Mouse (Mus musculus) Patski (cell line): Measurements from ENCODE around the gene Msantd1. TPM values are rescaled to one million over a fixed set of nuclear protein-coding genes. Genes with fewer than 3 reads are reported as not detected.

Source experiments
- ATAC-seq: fragments of 100-300 bp; one replicate; pipeline ENCODE4 v1.8.0; 2021
- CTCF ChIA-PET: fragments of 350-600 bp; sonication (Branson Sonifier 250); formaldehyde crosslinking; loops from one replicate; lab custom pipeline; 2022; ENCODE audit warnings: inconsistent platforms; lab: Charles Lee
- POLR2A ChIA-PET: fragments of 350-600 bp; sonication (Branson Sonifier 250); formaldehyde crosslinking; loops from one replicate; lab custom pipeline; 2022; ENCODE audit warnings: antibody characterized with exemption, inconsistent platforms; lab: Charles Lee
- DNase-seq: peaks from one replicate; pipeline ENCODE4 v3.0.0-alpha.2; 2011; ENCODE audit warnings: low read depth, low spot score
- H3K27me3 ChIP-seq: fragments of 371-371 bp; one replicate; pipeline ENCODE4 v1.5.1; 2021
- CTCF ChIP-seq: fragments of 100-300 bp; IDR thresholded peaks from one replicate; pipeline ENCODE4 v1.5.1; 2021
- in situ Hi-C: fragments of 300-500 bp; cut with MboI; formaldehyde crosslinking; loops from 3 replicates; pipeline ENCODE4 v1.11.1; 2018; ENCODE audit warnings: low pct_unique_long_range_greater_than_20kb, mixed read lengths
- polyA plus RNA-seq: library from polyadenylated mRNA; unstranded; gene quantifications from one replicate; pipeline ENCODE4 v1.2.3, GENCODE M21; 2021

Msantd1 gene
- polyA plus RNA-seq, 1 experiment from 2014 or later, result 1.8 TPM

DNA sequence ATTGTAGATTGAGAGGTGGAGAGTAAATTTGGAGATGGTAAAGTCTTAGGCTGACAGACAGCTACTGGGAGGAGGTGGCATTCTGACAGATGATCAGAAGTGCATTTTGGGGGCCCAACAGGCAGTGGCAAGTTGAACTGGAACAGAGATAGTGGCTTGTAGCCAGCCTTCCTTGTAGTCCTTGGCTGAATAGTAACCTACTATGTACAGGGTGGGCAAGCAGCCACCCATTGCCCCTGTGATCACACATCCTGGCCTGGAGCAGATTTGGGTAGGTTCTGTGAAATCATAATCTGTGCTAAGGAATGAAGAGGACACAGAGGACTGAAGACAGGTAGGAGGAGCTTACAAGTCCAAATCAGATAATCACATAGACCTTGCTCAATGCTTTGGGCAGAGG, 3.4 kb upstream of the Msantd1 start:
- in situ Hi-C loops, result no loop called here
- ATAC-seq (no peak), DNase-seq (no peak)
- CTCF ChIA-PET, result interaction anchor here (1.6 to 3.3 kb wide), 2 partner anchors 11 to 19 kb away, joined by 6 to 11 read pairs; no protein-coding TSS in a partner anchor
- TF ChIP-seq CTCF, result no peak
- H3K27me3 ChIP-seq, result no peaks in the 10 kb centered on the region
- POLR2A ChIA-PET, result interaction anchor here (1.5 kb wide), 1 partner anchor 10 kb away, joined by 5 read pairs; no protein-coding TSS in a partner anchor

DNA sequence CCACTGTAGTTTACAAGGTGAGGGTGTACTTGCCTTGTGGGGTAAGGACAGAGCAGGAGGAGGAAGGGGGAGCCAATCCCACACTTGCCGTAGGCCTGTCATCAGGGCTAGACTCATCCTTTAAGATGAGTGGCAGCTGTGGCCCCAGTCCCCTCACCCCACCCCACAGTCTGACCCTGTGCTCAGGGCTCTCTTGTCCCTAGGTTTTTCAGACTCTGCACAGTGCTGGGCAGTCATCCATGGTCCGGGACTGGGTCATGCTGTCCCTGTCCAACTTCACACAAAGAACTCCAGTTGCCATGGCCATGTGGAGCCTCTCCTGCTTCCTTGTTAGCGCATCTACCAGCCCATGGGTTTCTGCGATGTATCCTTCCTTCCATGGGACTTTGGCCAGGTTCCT, 582 bp upstream of the Msantd1 start:
- no peak for ATAC-seq
- ChIA-PET CTCF (no interaction called here), POLR2A (no interaction called here)
- in situ Hi-C loops, result no loop called here
- TF ChIP-seq CTCF, result no peak
- no peak for DNase-seq
- no peaks in the 10 kb centered on the region for H3K27me3 ChIP-seq

DNA sequence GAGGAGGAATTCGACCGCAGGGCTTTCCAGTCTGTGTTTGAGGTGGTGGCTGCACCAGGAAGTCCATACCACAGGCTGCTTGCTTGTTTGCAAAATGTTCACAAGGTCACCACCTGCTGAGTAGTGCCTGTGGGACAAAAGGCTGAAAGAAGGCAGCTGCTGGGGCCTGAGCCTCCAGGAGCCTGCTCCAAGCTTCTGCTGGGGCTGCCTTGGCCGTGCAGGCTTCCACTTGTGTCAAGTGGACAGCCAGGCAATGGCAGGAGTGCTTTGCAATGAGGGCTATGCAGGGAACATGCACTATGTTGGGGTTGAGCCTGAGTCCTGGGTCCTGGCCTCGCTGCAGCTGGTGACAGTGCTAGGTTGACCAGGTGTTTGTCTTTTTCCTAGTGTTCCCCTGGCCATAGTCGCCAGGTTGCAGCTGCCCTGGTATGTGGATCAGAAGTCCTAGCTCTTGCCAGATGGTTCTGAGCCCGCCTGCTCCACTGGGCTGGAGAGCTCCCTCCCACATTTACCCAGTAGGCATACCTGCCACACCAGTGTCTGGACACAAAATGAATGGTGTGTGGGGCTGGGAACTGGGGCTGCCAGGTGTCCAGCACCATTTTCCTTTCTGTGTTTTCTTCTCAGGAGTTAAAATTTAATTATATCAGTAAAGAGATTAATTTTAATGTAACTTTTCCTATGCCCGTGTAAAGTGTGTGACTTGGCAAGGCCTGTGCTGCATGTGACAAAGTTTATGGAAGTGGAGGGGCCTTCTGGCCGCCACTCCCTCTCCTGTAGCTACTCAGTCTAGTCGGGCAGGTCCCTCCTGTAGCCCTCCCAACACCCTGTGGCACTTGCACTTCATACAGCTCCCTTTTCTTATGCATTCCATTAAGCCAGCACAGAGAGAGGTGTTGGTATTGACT, 1.2 kb downstream of the Msantd1 start:
- no peak for TF ChIP-seq CTCF
- CTCF ChIA-PET, result no interaction called here
- no peaks in the 10 kb centered on the region for H3K27me3 ChIP-seq
- in situ Hi-C loops, result no loop called here
- no peak for DNase-seq
- POLR2A ChIA-PET, result no interaction called here
- ATAC-seq, result no peak

DNA sequence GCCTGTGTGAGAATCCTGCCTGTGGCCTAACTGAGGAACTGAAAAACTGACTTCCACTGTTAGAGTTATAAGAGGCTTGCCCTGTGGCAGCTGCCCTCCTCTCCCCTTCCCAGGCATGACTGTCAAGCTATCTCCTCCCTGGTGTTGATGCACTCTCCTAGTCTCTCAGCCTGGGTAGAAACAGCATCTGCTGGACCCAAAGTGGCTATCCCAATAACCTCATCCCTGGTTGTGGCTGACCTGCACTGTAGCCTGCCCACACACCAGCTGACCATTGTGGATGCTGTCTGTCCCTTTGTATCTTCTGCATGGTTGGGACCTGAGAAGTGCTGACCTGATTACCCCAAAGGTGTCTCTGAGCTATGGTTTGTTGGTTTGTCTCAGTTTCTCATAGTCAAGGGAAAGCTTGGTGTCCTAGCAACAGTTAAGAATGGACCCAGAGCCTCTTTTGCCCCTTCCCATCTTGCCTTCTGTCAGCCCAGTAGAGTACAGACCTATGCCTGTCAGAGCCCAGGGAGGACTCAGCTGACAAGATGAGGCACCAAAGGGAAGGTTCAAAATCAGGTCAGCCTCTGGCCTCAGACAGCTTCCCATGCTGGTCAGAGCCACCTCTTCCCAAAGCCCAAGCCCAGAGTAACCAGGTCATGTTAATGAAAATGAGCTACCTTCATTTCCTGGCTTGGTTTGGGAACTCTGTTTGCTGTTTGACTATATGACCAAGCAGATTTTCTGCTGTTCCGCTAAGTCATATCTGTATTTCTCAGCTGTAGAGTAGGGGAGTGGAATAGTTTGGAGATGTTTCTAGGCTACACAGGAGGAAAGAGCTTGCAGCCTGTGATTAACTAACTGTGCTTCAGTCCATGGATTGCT, 2.1 kb downstream of the Msantd1 start:
- ChIA-PET CTCF (interaction anchor here (0.9 to 2.1 kb wide), 3 partner anchors 15 to 63 kb away, joined by 3 to 7 read pairs (median 4); no protein-coding TSS in a partner anchor), POLR2A (interaction anchor here (1.2 kb wide), 1 partner anchor 10 kb away, joined by 3 read pairs; no protein-coding TSS in a partner anchor)
- H3K27me3 ChIP-seq, result no peaks in the 10 kb centered on the region
- no peak for TF ChIP-seq CTCF
- in situ Hi-C loops, result no loop called here
- ATAC-seq (no peak), DNase-seq (no peak)

DNA sequence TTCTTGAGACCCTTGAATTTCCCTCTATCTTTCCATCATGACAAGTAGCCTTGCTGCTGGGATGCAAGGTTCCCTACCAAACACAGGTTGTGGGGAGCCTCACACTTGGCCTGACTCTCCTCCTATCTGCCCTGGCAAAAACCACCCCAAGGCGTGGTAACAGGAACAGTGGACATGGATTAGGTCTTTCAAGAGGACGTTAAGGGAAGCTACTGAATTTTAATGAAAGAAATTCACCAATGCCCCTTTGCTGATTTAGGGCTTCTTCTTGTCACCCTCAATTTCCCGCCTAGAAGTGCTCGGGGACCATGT, 2.6 kb downstream of the Msantd1 start:
- ChIA-PET POLR2A (interaction anchor here (1.2 kb wide), 1 partner anchor 10 kb away, joined by 3 read pairs; no protein-coding TSS in a partner anchor), CTCF (interaction anchor here (0.9 to 2.1 kb wide), 3 partner anchors 15 to 62 kb away, joined by 3 to 7 read pairs (median 4); no protein-coding TSS in a partner anchor)
- no peak for TF ChIP-seq CTCF
- ATAC-seq (no peak), DNase-seq (no peak)
- in situ Hi-C loops, result no loop called here
- no peaks in the 10 kb centered on the region for H3K27me3 ChIP-seq

DNA sequence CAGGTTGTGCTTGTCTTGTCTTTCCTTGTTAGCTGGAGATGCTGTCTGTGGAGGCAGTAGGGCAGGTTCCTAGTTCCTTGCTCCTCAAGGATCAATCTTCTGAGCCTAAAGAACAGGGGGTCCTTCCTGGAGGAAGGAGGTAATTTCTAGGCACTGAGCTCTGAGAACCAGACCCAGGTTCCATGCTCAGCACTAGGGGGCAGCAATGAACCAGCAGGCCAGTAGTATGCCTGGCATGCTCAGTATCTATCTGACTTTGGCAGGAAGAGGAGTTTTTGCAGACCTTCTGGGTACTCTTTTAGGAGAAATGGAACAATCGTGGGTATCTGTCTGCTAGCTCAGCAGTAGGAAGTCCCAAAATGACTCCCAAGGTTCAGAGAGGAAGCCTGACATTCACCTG, 8.0 kb downstream of the Msantd1 start:
- no peak for TF ChIP-seq CTCF
- POLR2A ChIA-PET, result interaction anchor here (1.6 kb wide), 1 partner anchor 70 kb away, joined by 3 read pairs; no protein-coding TSS in a partner anchor
- DNase-seq (no peak), ATAC-seq (no peak)
- CTCF ChIA-PET, result interaction anchor here (0.7 to 3.2 kb wide), 27 partner anchors 9 to 132 kb away, joined by 3 to 14 read pairs (median 4); partner anchors contain the start of gene Hgfac
- in situ Hi-C loops, result loop anchor here (5.0 kb wide), 1 partner anchor 126 kb away; the partner anchor contains the start of gene Hgfac
- no peaks in the 10 kb centered on the region for H3K27me3 ChIP-seq

DNA sequence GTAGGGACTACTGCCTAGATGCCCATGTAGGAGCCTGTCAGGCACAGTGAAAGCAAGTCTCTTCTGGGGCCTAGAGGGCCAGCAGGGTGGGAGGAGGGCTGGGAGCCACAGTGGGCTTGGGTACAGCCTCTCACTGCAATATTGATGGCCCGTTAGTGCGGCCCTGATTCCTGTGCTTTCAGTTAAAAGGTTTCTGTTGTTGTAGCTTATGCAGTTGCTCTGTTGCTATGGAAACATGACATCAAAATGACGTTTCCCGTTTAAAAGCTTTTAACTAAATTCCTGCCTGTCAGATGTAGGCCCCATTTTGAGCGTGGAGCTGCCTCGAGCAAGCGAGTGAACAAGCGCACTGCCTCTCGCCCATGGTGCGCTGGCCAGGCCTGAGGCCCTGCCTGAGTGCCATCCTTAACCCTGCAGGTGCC, 9.4 kb downstream of the Msantd1 start:
- ChIA-PET CTCF (interaction anchor here (1.0 to 2.7 kb wide), 2 partner anchors 15 to 124 kb away, joined by 3 to 14 read pairs; partner anchors contain the start of gene Hgfac), POLR2A (interaction anchor here (1.6 kb wide), 1 partner anchor 69 kb away, joined by 3 read pairs; no protein-coding TSS in a partner anchor)
- TF ChIP-seq CTCF, result no peak
- no peak for ATAC-seq
- in situ Hi-C loops, result loop anchor here (5.0 kb wide), 1 partner anchor 125 kb away; the partner anchor contains the start of gene Hgfac
- H3K27me3 ChIP-seq, result no peaks in the 10 kb centered on the region
- no peak for DNase-seq

DNA sequence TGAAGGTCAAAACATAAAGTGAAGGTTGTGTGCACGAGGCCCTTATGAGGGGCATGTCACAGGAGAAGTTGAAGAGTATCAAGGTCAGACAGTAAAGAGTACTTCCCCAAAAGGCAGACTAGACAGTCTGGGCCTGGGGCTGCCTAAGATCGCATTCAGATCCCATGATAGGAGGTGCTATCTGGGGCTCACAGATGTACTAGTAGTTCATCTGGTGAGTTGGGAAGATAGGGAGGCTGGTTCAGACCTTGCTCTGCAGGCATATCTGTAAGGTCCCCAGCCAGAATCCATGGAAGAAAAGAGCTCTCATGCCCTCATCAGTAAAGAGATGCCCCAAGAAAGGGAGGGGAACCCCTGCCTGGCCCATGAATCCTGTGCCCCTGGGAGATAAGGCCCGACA, 11.0 kb downstream of the Msantd1 start:
- ATAC-seq (no peak), DNase-seq (no peak)
- ChIA-PET CTCF (interaction anchor here (1.1 to 1.4 kb wide), 2 partner anchors 13 to 171 kb away, joined by 3 read pairs; no protein-coding TSS in a partner anchor), POLR2A (no interaction called here)
- in situ Hi-C loops, result loop anchor here (5.0 kb wide), 1 partner anchor 124 kb away; the partner anchor contains the start of gene Hgfac
- no peaks in the 10 kb centered on the region for H3K27me3 ChIP-seq
- no peak for TF ChIP-seq CTCF

DNA sequence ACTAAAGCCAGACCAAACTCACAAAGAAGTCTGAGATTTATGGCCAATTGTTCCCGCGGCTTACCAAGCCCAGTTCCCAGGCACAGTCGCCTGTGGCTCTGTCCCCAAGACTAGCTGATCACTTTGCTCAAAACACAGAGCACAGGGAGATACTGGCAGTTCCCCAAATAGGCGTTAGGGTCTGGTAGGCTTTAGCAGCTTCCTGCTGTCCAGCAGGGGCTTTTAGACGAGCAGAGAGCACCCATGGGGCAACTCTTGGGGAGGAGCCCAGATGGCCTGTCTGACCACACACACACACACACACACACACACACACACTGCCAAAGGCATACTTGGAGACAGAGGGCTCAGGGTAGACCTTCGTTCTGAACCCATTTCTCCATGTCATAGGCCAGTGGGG, 14.7 kb downstream of the Msantd1 start:
- POLR2A ChIA-PET, result no interaction called here
- in situ Hi-C loops, result no loop called here
- ATAC-seq (no peak), DNase-seq (no peak)
- CTCF ChIA-PET, result interaction anchor here (0.7 kb wide), 1 partner anchor 69 kb away, joined by 3 read pairs; no protein-coding TSS in a partner anchor
- no peaks in the 10 kb centered on the region for H3K27me3 ChIP-seq
- no peak for TF ChIP-seq CTCF

DNA sequence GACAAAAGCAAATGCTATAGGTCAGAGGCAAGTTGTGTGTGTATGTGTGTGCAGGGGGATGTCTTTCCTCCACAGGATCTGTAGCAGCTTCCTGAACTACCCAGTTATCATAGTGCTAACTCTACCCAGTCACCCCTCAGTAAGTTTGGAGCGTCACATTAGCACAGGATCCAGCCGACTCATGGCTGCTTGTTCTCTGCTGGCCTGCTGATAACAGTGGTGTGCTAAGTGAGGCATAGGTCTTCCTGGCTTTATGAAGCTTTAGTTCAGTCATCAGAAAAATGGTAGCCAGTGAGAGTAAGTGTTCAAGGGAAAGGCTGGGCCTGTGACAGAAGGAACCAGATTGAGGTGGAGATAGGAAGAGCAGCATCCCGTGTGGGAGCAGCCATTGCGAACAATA, 16.1 kb downstream of the Msantd1 start:
- POLR2A ChIA-PET, result no interaction called here
- CTCF ChIA-PET, result interaction anchor here (2.7 kb wide), 1 partner anchor 8 kb away, joined by 13 read pairs; no protein-coding TSS in a partner anchor
- ATAC-seq, result no peak

More for the DNA sequence above, 16.1 kb downstream of the Msantd1 start:
- in situ Hi-C loops, result no loop called here
- H3K27me3 ChIP-seq, result no peaks in the 10 kb centered on the region
- no peak for DNase-seq
- no peak for TF ChIP-seq CTCF
